Mouse (Mus musculus) kidney, adult 2 months (tissue): ENCODE data around the gene Snx9.

Source experiments
- CTCF ChIP-seq: fragments of 200-500 bp; conservative IDR thresholded peaks from 2 replicates; pipeline ENCODE4 v1.5.1; 2011; ENCODE audit warnings: low read depth, mild to moderate bottlenecking, control low read depth, low read length, moderate library complexity, mixed read lengths; ENCODE audit not compliant: insufficient read depth, insufficient read length
- POLR2A ChIP-seq: fragments of 200-500 bp; IDR thresholded peaks from one replicate; pipeline ENCODE4 v1.6.1; 2011; ENCODE audit warnings: low read depth, low read length, control low read depth

DNA sequence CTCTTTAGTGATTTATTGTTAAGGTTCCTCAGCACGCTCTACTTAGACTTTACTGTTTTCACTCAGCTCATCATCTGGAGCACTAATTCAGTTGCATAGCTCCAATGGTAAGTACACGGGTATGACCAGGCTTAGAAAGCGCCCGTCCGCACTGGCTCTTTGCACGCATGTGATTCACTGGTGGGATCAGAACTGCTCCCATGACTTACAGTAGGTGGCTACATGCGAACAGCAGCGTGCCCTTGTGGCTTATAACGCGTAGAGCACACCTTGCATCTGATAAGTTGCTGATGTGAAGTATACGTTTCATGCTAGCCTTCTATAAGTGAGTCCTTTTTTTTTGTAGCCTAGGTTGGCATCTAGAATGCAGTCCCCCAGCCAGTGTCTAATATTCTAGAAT, 16.1 kb downstream of the Snx9 start:
- TF ChIP-seq CTCF: no peak
- TF ChIP-seq POLR2A: no peak
